Mouse (Mus musculus) right cerebral cortex, postnatal 36 days (tissue): ENCODE measurements around the gene Opcml.
A peak's percentile ranks its signal among the peaks of the same experiment; 100 is the strongest.

Experiments
- DNase-seq, 2 experiments: peaks; one replicate each; pipeline ENCODE4 v3.0.0; 2022; ENCODE audit warnings: low spot score in 2 of 2, mixed read lengths in 1 of 2

The Opcml gene

DNA sequence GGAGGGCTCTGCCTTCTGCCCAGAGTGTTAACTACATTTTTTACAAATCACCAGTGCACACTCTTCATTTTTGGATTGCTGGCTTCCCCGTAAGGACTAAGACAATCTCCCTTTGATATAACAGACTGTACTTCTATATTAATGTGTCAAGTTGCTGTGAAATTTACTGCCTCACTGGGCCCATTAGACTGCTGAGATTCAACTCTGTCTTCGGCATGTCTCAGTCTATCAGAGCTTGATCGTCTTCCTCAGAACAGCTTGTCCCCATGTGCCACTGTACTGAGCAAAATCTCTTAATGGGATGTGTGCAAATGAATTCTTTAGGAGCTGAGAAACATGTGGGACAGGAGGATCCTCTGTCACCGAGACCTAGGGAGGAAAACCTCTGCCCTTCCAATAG lies 970.9 kb downstream of the Opcml start:
- no peak for DNase-seq

DNA sequence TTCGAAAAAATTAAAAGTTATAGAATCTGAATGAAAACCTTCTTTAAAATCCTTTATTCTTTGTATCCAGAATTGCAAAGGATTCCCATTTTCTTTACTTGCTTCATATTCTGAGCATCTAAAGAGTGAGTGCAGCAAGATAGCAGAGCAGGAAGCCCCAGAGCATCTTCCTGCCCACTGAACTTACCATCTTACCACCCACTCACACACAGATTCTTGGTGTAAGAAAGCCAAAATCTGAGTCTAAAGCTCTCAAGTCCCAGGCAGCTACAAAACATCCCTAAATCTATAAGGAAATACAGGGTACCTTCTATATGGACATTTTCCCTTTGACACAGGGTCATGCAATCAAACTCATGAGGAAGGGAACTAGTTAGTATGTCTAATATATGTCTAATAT lies 973.6 kb downstream of the Opcml start:
- DNase-seq, result no peak

DNA sequence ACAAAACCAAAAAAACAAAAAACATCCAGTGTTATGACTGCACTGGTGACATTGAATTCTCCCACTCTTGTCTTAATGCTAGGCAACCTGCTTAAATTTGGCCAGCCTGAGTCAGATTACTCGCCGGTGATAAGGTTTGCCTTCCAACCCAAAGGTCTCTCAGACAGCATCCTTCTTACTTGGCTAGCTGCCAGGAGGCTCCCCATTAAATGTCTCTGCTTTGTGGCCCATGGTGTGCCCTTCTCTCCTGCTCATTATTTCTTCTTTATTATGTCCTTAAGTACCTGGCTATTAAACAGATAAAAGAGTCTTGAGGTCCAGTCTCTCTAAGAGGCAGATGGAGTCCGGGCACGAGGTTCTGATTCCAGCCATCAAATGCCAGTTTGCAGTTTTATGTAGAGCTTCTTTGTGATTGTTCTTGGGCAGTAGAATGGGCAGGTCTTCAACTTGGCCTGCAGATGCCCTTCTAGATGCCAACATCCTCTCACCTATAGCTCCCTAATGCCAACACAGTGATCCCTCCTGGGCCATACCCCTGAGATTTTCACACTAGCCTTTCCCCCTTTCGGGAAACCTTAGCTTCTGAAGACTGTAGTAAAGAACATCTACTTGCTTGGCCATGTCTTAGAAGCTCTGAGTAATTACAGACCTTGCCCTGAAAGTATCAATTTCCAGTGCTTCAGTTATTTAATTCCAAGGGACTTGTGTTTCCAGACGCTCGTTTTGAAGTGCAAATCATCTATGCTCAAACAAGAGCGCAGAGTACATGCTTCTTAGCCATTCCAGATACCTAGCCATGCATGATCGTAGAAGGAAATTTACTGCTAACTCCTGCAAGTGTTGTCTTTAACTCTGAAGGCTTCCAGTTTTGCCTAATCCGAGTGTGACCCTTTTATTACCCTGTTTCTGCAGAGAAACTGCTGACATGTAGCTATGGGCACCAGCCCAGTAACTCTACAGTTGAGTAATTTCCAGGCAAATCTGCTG lies 986.2 kb downstream of the Opcml start:
- no peak for DNase-seq

DNA sequence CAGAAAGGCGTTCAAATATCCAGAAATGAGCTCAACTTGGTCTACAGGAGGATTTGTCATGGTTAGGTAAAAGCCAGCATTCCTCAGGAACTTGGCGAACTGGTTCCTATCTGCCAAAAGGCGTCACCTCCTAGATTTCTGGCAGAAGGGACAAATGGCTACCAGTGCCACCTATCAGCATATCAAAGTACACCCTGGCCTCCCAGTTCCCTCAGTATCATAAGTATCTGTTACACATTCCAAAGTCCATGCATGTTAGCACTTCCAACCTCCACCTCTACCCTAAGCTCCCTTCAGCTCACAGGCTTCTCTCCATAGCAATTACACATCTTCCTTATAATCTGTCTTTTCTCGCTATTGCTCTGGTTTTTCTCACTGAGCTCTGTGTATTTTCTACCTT lies 993.3 kb downstream of the Opcml start:
- DNase-seq, result no peak

DNA sequence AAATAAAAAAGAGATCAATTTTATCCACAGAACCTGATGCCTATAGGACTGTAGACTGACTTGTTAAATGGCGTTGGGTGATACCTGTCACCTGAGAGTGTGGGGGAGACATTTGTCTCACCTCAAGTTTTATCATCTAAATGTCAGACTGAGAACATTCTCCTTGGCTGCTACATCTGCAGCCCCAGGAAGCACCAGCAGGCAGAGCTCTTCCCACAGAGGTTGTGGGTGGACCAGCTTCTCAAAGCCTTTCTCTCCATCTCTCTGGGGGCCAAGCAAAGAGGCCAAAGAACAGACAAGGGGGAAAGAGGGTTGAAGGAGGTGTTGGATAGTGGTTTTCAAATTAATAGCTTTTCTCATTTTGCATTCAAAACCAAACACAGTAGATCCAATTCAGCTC lies 998.9 kb downstream of the Opcml start:
- no peak for DNase-seq

DNA sequence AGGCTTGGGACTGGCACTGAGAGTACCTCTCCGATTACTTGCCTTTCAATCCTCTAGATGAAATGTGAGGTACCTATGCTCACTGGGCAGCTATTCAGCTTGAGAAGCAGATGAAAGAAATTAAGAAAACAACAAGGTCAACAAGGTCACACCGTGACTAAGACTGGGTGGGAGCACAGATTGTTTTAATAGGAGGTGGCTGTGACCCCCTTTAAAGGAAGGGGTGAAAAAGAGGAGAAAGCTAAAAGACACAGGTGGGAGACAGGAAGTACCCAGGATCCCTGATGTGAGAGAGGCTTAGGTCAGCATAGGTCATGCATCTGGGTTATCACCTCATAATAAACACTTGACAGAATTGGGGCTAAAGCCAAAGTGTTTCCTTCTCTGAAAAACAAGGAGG lies 1009.5 kb downstream of the Opcml start:
- no peak for DNase-seq

DNA sequence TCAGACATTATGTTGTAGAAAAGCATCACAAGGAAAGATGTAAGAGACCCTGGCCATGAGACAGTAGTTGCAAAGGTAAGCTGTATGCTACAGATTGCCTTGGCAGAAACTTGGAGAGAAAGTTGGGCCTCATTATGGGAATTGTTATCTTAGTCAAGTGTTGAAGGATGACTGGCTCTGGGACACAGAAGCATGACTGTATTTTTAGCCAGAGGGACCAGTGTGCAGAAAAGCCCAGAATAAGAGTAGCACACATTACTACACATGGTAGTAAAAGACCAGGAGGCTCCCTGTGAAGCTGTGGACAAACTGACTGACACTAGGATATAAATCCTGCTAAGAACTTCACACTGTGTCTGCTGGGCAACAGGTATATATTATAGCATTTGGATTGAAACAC lies 1016.1 kb downstream of the Opcml start:
- no peak for DNase-seq

DNA sequence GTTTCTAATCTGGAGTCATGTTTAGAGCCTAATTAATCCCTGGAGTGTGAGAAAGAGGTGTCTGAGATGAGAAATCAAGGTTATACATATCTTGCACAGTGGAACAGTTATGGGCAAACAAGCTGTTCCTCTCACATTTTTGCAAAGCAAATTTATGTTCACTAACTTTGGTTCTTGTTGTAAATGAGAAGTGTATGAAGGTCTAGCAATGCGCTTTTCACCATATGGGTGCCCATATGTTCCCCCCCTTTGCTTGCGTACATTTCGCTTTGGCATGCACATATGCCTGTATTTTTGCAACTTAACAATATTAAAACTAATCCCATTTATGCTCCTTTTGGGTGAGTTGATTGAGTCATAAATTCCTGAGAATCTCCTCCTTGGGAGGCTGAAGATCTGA lies 1031.5 kb downstream of the Opcml start:
- peak; percentile 63 to 76 for DNase-seq

DNA sequence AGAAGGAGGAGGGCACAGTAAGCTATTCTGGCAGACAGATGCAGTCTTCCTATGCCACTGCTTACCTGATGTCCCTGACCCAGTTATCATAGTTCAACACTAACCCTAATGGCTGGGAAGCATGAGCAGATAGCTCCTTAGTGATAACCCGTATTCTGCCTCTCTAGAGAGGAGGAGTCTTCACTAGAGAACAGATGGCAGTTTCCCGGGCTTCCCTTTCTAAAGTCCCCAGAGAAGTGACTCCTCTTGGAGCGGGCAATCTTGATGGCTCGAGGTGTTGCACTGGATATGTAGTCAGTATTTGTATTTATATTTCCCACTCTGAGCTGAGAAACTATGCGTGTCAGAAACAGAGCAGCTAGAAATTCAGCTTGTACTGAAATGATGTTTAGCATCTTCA lies 1031.9 kb downstream of the Opcml start:
- DNase-seq, result no peak

DNA sequence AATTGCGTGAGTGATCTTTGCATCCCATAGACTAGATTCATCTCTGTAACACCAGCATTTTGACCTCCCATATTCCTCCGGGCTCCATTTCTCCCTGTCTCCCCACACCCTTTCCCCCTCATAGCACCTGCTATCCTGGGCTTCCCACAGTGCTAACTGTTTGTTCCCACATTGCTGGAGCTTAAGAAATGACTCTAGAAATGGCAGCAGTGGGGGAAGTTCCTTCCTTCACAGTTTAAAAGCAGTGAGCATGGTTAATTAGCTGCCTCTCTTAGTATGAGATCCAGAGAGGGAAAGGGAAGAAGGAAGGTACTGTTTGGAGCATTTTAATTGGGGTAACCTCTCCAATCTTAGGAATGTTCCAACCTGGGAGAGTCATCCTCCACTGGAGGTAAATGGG lies 1035.2 kb downstream of the Opcml start:
- DNase-seq, result peak in 1 of 2 experiments; percentile 38

DNA sequence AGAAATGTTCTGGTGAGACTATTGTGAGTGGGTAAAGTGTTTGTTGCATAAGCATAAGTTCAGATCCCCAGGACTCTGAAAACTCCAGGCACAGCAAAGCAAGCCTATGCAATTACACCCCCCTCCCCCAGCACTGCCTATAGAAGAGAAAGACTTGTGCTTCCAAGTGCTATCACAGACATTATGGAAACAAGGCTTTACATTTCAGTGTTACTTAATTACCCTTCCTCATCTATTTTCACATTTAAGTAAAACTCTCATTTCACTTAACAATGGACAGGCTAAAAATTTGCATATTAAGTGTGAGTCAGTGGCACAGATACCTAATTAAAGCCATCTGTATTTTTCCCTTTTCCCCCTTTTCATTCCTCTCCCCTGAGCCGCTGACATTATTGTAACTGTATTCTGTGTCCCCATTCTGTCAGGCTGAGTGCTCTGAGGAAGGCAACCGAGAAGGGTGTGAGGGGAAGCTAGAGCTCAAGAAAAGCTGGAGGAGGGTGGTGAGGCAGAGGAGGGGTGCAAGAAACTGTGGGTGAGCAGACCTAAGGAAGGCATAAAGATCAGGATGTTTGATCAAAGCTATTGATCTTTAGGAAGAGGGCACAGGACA lies 1055.5 kb downstream of the Opcml start:
- DNase-seq, result no peak

DNA sequence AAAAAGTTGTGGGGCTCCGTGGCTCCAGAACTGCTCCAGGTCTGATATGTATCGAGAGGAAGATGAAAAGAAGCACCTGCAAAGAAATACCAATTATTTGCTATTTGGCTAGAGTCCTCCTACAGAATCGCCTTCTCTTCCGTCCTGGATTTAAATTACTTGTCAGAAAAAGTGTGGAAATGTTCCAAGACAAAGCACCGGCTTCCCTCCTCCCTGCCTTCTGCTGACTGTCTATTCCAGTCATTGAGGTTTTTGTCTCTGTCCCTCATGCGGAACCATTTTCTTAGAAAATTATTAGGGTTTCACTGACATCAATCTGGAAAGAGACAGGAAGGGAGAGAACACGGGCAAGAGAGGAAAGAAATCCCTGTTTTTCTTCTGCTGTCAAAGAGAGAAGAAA lies 1065.3 kb downstream of the Opcml start:
- peak in 1 of 2 experiments; percentile 48 for DNase-seq

DNA sequence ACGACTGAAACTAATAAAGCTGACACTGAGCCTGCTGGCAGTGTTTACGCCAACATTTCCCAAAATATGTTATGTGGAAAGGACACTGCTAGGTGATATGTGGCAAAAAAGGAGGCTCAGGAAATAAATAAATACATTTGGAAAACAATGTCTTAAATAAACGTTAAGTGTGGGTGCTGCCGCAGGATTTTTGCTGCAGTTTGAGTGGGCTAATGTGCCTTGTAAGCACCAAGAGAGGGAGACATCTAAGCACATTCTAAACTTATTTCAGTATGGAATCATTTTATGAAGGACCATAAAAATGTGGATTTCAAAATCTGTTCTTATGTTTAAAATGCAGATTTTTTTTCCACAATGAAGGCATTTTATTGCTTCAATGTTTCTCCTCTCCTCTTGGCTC lies 1071.4 kb downstream of the Opcml start:
- peak in 1 of 2 experiments; percentile 17 for DNase-seq

DNA sequence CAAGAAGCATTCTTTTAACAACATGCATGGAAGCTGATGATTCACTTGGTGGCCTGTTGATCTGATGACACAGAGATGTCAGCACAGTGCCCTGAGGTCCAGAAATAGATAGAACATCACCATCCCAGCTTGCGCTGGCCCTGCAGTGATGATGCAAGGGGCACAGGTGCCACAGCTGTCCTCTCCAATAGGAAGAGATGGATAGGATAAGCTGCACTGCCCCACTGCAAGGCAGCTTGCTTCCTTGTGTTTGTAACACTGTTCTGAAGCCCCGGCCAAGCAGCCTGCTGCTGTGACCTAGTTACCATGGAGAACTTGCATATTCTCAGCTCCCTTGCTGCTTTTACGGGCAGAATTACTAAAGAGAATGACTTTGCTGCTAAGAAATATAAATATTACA lies 1076.7 kb downstream of the Opcml start:
- DNase-seq, result peak; percentile 16 to 41

DNA sequence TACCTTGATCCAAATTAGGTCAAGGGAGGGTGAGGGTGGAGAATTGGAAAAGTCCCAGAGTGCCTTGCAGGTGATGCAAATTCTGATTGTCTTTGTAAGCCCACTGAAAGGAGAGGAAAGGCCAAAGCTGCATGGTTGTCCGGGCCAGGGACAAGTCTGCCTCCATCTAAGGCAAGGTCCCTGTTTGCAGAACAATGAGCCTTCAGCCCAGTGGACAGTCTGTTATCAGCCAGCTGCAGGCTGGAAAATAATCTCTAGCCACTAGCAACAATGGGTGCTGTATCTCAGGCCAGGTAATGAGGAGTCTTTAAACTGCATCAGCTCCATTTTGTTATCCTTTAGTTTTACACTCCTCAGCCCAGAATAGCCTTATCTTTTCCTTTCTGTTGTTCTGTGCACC lies 1079.9 kb downstream of the Opcml start:
- no peak for DNase-seq

DNA sequence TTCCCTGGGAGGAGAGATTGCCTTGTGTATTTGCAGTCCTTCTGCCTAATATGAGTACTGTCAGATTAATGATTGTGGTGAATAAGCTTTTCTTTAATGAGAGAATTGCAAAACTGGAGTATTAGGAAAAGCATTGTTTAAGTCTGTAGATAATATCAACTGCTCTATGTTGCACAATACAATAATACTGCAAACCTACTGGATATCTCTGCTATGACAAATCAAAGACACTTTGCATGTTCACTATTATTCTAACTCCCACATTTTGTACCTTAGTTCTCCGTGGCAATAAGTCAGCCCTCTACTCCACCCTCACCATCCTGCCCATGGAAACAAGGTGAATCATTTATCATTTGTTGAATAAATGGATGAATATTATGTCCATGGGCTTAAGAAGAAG lies 1092.0 kb downstream of the Opcml start:
- no peak for DNase-seq

DNA sequence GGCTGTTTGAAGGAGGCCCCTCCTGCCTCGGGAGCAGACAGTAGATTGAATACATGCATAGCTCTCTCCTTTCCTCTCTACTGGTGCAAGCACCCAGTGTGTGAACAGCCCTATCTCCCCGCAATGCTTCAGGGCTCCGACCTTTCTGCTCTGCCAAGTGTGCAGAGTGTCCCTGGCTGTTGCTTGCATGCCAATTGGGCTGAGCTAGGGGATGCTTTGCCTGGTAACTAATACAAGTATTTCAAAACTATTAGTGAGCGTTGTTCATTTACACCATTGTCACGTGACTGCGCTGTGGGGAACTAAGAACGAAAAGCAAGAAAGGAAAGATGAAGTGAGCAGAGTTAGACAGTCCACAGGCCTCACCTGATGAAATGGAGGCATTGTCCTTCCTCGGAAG lies 1101.0 kb downstream of the Opcml start:
- DNase-seq, result no peak

DNA sequence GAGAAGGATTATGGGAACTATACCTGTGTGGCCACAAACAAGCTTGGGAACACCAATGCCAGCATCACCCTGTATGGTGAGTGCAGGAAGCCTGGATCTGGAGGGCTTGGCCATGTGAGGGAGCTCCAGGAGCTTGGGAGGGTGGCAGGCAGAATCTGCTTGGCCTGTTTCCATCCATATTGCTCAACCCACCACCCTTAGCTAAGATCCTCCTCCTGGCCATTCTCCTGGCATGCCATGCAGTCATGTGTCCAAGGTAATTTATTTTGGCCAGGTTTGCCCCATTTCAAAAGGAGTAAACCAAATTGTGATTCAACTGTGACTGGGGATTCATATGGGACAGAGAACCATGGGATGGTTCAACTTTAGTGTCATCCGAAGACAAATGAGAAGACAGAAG lies 1112.7 kb downstream of the Opcml start:
- no peak for DNase-seq

DNA sequence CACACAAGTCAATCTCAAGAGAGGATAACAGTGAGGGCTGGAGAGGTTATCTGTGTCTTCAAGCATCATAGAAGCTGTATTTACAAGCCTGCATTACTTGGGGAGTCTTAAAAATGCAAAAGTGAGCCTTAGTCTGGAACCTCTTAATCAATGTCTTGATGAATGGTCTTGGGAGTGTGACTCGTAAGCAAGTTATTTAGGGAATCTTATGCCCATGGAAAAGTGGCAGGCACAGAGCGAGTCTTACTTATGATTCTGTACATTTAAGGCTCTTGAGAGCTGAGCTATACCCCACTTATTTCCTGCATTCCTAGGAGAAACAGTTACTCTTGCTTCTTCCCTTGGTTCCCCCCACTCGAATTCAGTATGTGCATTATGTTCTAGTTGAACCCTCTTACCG lies 1119.2 kb downstream of the Opcml start:
- no peak for DNase-seq

DNA sequence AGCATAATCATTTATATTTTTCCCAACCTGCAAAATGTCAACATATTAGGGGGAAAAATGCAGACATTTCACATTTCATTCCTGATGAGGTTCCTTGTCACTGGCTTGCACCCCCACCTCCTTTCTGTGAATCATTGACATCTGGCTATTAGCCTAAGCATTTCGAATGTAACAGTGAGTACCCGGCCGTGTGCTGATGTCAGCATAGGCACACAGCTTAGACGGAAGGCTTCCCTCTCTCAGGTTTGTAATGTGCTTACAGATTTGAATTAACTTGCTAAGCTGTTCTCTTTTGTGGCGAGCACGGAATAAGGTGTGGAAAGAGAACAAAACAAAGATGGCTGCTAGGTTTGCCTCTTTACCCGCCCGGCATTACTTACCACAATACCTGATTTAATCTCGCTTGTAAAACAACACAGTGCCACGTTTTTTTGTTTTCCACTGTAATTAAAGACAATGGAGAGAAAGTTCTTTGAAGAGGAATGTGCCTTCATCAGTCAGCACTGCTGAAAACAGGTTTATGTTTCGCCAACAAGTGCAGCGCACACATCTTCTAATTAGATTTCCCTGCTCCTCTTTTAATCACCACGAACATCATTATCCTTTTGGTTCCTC lies 1121.1 kb downstream of the Opcml start:
- DNase-seq, result no peak

DNA sequence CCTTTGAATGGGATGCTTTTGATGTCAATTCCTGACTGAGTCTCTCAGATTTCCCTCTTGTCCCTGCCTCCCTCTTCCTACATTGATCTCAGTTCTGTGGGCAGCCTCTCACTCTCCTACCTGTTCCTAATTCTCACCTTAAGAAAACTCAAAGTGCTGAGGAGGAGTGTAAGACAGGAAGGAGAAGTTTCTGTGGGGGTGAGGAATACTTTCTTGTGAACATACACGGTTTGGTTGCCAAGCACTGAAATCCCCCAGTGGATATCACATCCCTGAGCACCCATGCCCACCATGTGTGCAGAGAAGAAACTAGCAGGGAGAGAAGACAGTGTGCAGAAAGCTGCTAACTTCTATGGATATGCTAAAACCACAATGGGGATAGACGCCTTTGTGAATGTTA lies 1141.5 kb downstream of the Opcml start:
- DNase-seq, result peak; percentile 29 to 36

DNA sequence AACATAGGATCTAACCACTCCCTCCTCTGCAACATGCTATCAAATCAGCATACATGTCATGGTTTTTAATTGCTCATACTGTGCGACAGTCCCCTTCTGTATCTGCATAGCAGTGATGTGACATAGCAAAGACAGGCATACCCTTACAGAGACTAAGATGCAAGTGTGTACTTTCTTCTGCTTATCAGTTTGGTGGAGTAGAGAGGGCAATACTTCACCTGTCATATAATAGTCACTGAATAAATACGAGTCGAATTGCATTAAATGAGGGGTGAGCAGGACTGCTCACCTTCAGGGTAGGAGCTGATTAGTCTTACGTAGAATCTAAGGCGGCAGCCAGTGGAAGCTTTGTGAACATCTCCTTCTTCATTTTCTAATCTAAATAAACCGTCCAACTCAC lies 1146.6 kb downstream of the Opcml start:
- no peak for DNase-seq

DNA sequence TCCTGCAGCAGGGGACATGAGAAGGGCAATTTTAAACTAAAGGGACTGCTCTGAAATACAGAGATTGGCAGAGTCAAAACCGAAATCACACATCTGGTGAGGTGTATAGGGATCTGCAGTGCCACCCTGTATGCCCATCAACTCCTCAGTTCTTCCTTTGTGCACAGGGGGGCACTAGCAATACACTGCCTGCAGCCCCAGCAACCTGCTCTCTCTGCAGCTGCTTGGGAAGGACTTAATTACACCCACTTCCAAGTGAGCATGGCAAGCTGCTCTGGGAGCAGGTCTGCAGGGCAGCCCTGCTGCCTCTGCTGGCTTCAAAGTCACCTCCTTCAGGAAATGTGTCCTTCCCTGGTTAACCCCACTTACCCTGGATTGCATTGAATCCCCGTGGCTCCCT lies 1147.4 kb downstream of the Opcml start:
- peak in 1 of 2 experiments; percentile 28 for DNase-seq
